Mouse (Mus musculus): ENCODE results near the gene Rasgrp2.

GRCm38 (mm10) chr19:6389803-6390202 lies 9.3 kb upstream of the Rasgrp2 start:
- TF ChIP-seq CTCF (IDR thresholded peaks at IDR 0.05; ENCODE audit: control insufficient read depth, insufficient read depth, insufficient replicate concordance, low read depth, low read length) (no peak), POLR2A (IDR thresholded peaks at IDR 0.05; ENCODE audit: control insufficient read depth, low read depth, low read length) (no peak)
